Mouse (Mus musculus) myocyte (in vitro differentiated cells): Measurements from ENCODE around the gene Ppm1b. TPM values are rescaled to one million over a fixed set of nuclear protein-coding genes. Genes with fewer than 3 reads are reported as not detected.

ENCODE experiments used
- H3K27me3 ChIP-seq: one replicate; pipeline ENCODE4 v1.6.1; 2011; ENCODE audit not compliant: control insufficient read depth, insufficient read depth, insufficient read length
- H3K36me3 ChIP-seq: one replicate; pipeline ENCODE4 v1.6.1; 2011; ENCODE audit not compliant: control insufficient read depth, insufficient read depth
- H3K4me2 ChIP-seq: one replicate; pipeline ENCODE4 v1.6.1; 2011; ENCODE audit warnings: low read depth, control low read depth
- H3K4me3 ChIP-seq: one replicate; pipeline ENCODE4 v1.5.1; 2011; ENCODE audit warnings: mild to moderate bottlenecking, control low read depth, moderate library complexity
- H3K79me2 ChIP-seq: one replicate; pipeline ENCODE4 v1.6.1; 2011; ENCODE audit not compliant: control insufficient read depth, insufficient read depth
- H3ac ChIP-seq: one replicate; pipeline ENCODE4 v1.6.1; 2011; ENCODE audit not compliant: control insufficient read depth, insufficient read length
- CEBPB ChIP-seq: IDR thresholded peaks from 2 replicates; pipeline ENCODE4 v1.6.1; 2011; ENCODE audit warnings: mild to moderate bottlenecking, moderate library complexity; ENCODE audit not compliant: poor library complexity, insufficient read depth, severe bottlenecking
- E2F4 ChIP-seq: IDR thresholded peaks from one replicate; pipeline ENCODE4 v1.6.1; 2011; ENCODE audit warnings: mild to moderate bottlenecking, control low read depth, moderate library complexity; ENCODE audit not compliant: insufficient read depth
- MAX ChIP-seq: IDR thresholded peaks from one replicate; pipeline ENCODE4 v1.6.1; 2011; ENCODE audit warnings: low read depth, mild to moderate bottlenecking, control low read depth
- MYOD1 ChIP-seq, 3 experiments: IDR thresholded peaks; one replicate each; pipeline ENCODE4 v1.6.1; 2011; ENCODE audit warnings: control low read depth in 2 of 3, low read depth in 2 of 3, mild to moderate bottlenecking in 2 of 3, moderate library complexity in 1 of 3; ENCODE audit not compliant: insufficient read length in 2 of 3, control insufficient read depth in 1 of 3
- MYOG ChIP-seq, 3 experiments: IDR thresholded peaks; one replicate each; pipeline ENCODE4 v1.6.1; 2011; ENCODE audit warnings: control low read depth in 2 of 3, low read depth in 2 of 3, mild to moderate bottlenecking in 2 of 3; ENCODE audit not compliant: insufficient read length in 2 of 3, control insufficient read depth in 1 of 3, insufficient read depth in 1 of 3
- POLR2A ChIP-seq: IDR thresholded peaks from one replicate; pipeline ENCODE4 v1.6.1; 2011; ENCODE audit warnings: low read depth, mild to moderate bottlenecking, control low read depth, moderate library complexity; ENCODE audit not compliant: insufficient read length
- POLR2AphosphoS2 ChIP-seq: IDR thresholded peaks from one replicate; pipeline ENCODE4 v1.6.1; 2011; ENCODE audit warnings: low read depth, control low read depth; ENCODE audit not compliant: insufficient read length
- REST ChIP-seq: IDR thresholded peaks from one replicate; pipeline ENCODE4 v1.6.1; 2011; ENCODE audit warnings: mild to moderate bottlenecking, control low read depth, moderate library complexity; ENCODE audit not compliant: insufficient read depth, insufficient read length
- SRF ChIP-seq: IDR thresholded peaks from one replicate; pipeline ENCODE4 v1.6.1; 2011; ENCODE audit warnings: low read depth; ENCODE audit not compliant: control insufficient read depth, insufficient read length
- TCF12 ChIP-seq: IDR thresholded peaks from one replicate; pipeline ENCODE4 v1.6.1; 2011; ENCODE audit warnings: mild to moderate bottlenecking, control low read depth; ENCODE audit not compliant: poor library complexity, insufficient read depth, severe bottlenecking
- TCF3 ChIP-seq: IDR thresholded peaks from one replicate; pipeline ENCODE4 v1.6.1; 2011; ENCODE audit warnings: low read depth, control low read depth; ENCODE audit not compliant: insufficient read length
- USF1 ChIP-seq: IDR thresholded peaks from one replicate; pipeline ENCODE4 v1.6.1; 2011; ENCODE audit warnings: low read depth, mild to moderate bottlenecking, control low read depth, moderate library complexity
- polyA plus RNA-seq: library from polyadenylated mRNA; unstranded; fragments of >200 nt; fragmentation: generic; extraction: Trizol; gene quantifications from one replicate; pipeline ENCODE4 v1.2.1, GENCODE M21; 2012; ENCODE audit warnings: missing spikeins

Gene Ppm1b
- polyA plus RNA-seq, 1 experiment = 50.1 TPM

- Histone ChIP-seq H3K4me3 (no peak overlapping the region), H3ac (no peak overlapping the region), H3K36me3 (peaks cover 17% of the 10 kb centered on the region), H3K4me2 (no peak overlapping the region), H3K27me3 (no peaks in the 10 kb centered on the region), H3K79me2 (no peaks in the 10 kb centered on the region)
- TF ChIP-seq POLR2AphosphoS2 (no peak), MAX (no peak), TCF12 (no peak), POLR2A (no peak), CEBPB (no peak), TCF3 (no peak), MYOG (IDR thresholded peaks at IDR 0.05; ENCODE audit: control insufficient read depth in 1 of 3, insufficient read depth in 1 of 3, insufficient read length in 2 of 3, low read depth in 2 of 3) (no peak), REST (no peak), SRF (no peak), MYOD1 (IDR thresholded peaks at IDR 0.05; ENCODE audit: control insufficient read depth in 1 of 3, insufficient read length in 2 of 3, low read depth in 2 of 3) (no peak), USF1 (no peak), E2F4 (no peak)
Measured at GRCm38 (mm10) chr17:85063560-85063959, 107.0 kb downstream of the Ppm1b start.

DNA sequence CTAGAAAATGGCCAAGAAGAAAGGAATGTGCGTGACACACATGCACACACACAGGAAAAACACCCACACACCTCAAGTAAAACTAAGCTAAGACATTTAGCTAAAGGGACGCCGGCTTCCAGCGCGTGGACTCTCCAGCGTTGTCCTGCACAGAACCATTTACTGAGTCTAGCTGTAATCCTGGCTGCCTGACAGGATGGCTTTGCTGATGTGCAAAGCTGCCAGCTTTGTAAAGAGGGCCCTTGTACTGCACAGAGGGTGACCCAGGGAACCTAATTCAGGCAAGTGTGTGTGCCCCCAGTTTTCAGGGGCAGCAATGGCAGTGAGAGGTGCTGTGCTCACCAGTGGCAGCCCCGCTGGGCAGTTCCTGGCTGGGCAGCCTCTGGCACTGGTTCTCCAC is 110.8 kb downstream of the Ppm1b start:
- Histone ChIP-seq H3K36me3 (peaks cover 26% of the 10 kb centered on the region), H3K27me3 (no peaks in the 10 kb centered on the region), H3K4me2 (no peak overlapping the region), H3K4me3 (no peak overlapping the region), H3K79me2 (no peaks in the 10 kb centered on the region), H3ac (no peak overlapping the region)
- no peak for TF ChIP-seq POLR2A
- TF ChIP-seq TCF3 = no peak
- no peak for TF ChIP-seq SRF
- TF ChIP-seq TCF12 = no peak
- TF ChIP-seq MAX = no peak
- TF ChIP-seq MYOD1 (IDR thresholded peaks at IDR 0.05; ENCODE audit: control insufficient read depth in 1 of 3, insufficient read length in 2 of 3, low read depth in 2 of 3) = no peak
- TF ChIP-seq MYOG (IDR thresholded peaks at IDR 0.05; ENCODE audit: control insufficient read depth in 1 of 3, insufficient read depth in 1 of 3, insufficient read length in 2 of 3, low read depth in 2 of 3) = no peak
- no peak for TF ChIP-seq USF1

DNA sequence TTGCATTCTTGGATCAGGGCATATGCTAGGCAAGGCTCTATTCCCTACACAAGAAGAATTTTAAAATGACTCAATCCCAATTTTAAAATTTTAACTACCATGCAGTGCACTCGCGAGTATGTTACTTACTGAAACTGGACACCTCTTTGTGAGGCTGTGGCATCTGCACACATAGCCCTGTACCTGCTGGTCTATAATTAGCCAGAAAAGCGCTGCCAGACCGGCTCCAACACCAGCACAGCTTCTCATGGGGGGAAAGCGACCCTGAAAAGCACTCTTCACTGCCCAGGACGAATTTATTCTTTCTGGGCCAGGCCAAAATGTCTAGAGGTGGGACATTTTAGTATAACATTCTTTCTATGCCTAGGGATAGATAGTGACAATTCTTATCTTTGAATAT is 114.1 kb downstream of the Ppm1b start:
- H3K4me2 ChIP-seq = no peak overlapping the region
- peaks cover 28% of the 10 kb centered on the region for H3K36me3 ChIP-seq
- no peaks in the 10 kb centered on the region for H3K79me2 ChIP-seq
- no peak overlapping the region for H3ac ChIP-seq
- H3K27me3 ChIP-seq = no peaks in the 10 kb centered on the region
- TF ChIP-seq SRF (no peak), TCF12 (no peak), MYOD1 (IDR thresholded peaks at IDR 0.05; ENCODE audit: control insufficient read depth in 1 of 3, insufficient read length in 2 of 3, low read depth in 2 of 3) (no peak)
- no peak overlapping the region for H3K4me3 ChIP-seq

DNA sequence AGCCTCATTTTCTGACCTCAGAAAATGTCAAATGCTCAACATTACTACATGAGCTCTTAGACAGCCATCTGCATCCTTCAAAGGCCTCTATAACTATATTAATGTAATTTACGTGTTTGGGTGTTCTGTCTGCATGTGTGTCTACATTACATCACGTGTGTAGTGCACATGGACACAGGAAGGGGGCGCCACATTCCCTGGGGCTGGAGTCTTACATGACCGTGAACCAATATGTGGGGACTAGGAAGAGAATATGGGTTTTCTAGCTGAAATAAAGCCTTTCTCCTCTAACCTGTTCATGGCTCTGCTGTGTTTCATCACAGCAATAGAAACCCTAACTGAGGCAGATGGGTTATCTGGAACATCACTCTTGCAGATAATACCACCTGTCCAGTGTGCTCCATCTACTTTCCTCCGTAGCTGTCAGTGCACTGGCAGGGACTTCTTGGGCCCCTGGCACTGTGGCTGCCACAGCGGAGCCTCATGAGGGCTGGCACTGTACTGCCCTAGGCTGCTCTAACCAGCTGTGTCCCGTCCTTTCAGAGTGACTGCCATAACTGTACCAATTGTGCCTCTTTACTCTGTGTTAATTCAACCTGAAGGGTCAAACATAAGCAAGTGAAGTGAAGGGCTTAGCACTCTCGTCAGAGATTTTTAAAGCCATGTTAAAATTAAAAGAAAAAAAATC is 114.7 kb downstream of the Ppm1b start:
- no peak overlapping the region for H3K4me3 ChIP-seq
- peaks cover 30% of the 10 kb centered on the region for H3K36me3 ChIP-seq
- no peak overlapping the region for H3ac ChIP-seq
- H3K79me2 ChIP-seq = no peaks in the 10 kb centered on the region
- TF ChIP-seq MYOD1 (IDR thresholded peaks at IDR 0.05; ENCODE audit: control insufficient read depth in 1 of 3, insufficient read length in 2 of 3, low read depth in 2 of 3) (no peak), REST (no peak), POLR2A (no peak), POLR2AphosphoS2 (no peak), TCF12 (no peak), CEBPB (no peak)
- no peak overlapping the region for H3K4me2 ChIP-seq
- no peaks in the 10 kb centered on the region for H3K27me3 ChIP-seq

GRCm38 (mm10) chr17:85072383-85072782 is 115.8 kb downstream of the Ppm1b start:
- H3K4me3 ChIP-seq = no peak overlapping the region
- H3K79me2 ChIP-seq = no peaks in the 10 kb centered on the region
- H3K4me2 ChIP-seq = no peak overlapping the region
- H3K36me3 ChIP-seq = peaks cover 26% of the 10 kb centered on the region
- H3K27me3 ChIP-seq = no peaks in the 10 kb centered on the region
- no peak overlapping the region for H3ac ChIP-seq
- TF ChIP-seq USF1 = no peak
- no peak for TF ChIP-seq SRF
- no peak for TF ChIP-seq REST
- no peak for TF ChIP-seq E2F4
- TF ChIP-seq POLR2AphosphoS2 = no peak
- TF ChIP-seq MYOG (IDR thresholded peaks at IDR 0.05; ENCODE audit: control insufficient read depth in 1 of 3, insufficient read depth in 1 of 3, insufficient read length in 2 of 3, low read depth in 2 of 3) = no peak
- no peak for TF ChIP-seq MYOD1 (IDR thresholded peaks at IDR 0.05; ENCODE audit: control insufficient read depth in 1 of 3, insufficient read length in 2 of 3, low read depth in 2 of 3)
- TF ChIP-seq CEBPB = no peak
- no peak for TF ChIP-seq MAX
- no peak for TF ChIP-seq TCF12
